Mouse (Mus musculus) testis, adult 2 months (tissue): Measurements from ENCODE around the gene Cryl1. TPM values are rescaled to one million over a fixed set of nuclear protein-coding genes. Genes with fewer than 3 reads are reported as not detected.

Source experiments
- H3K27ac ChIP-seq: fragments of 200-500 bp; 2 replicates; pipeline ENCODE4 v1.5.1; 2012; ENCODE audit warnings: low read depth, low read length; ENCODE audit not compliant: control insufficient read depth, insufficient read depth
- H3K27me3 ChIP-seq: fragments of 200-500 bp; 2 replicates; pipeline ENCODE4 v1.6.1; 2012; ENCODE audit warnings: mild to moderate bottlenecking, low read length, moderate library complexity; ENCODE audit not compliant: control insufficient read depth, insufficient read depth
- H3K36me3 ChIP-seq: fragments of 200-500 bp; 2 replicates; pipeline ENCODE4 v1.6.1; 2012; ENCODE audit warnings: mild to moderate bottlenecking, low read length; ENCODE audit not compliant: control insufficient read depth, insufficient read depth
- H3K4me1 ChIP-seq: fragments of 200-500 bp; 2 replicates; pipeline ENCODE4 v1.6.1; 2012; ENCODE audit warnings: low read length; ENCODE audit not compliant: control insufficient read depth, insufficient read depth
- H3K4me3 ChIP-seq: fragments of 200-500 bp; 2 replicates; pipeline ENCODE4 v1.5.1; 2012; ENCODE audit warnings: low read depth, mild to moderate bottlenecking, low read length, moderate library complexity, mixed read lengths; ENCODE audit not compliant: control insufficient read depth
- CTCF ChIP-seq: fragments of 200-500 bp; IDR thresholded peaks from 2 replicates; pipeline ENCODE4 v1.5.1; 2012; ENCODE audit warnings: low read depth, mild to moderate bottlenecking, inconsistent platforms, low read length, moderate library complexity; ENCODE audit not compliant: control insufficient read depth, insufficient read depth, insufficient replicate concordance
- POLR2A ChIP-seq: fragments of 200-500 bp; IDR thresholded peaks from 2 replicates; pipeline ENCODE4 v1.6.1; 2012; ENCODE audit warnings: low read depth, mild to moderate bottlenecking, inconsistent platforms, low read length, moderate library complexity; ENCODE audit not compliant: control insufficient read depth
- polyA plus RNA-seq: library from polyadenylated mRNA; depleted of rRNA; stranded (reverse); fragments of >200 nt; gene quantifications from 2 replicates; pipeline ENCODE4 v1.2.3, GENCODE M21; 2012

Gene Cryl1
- polyA plus RNA-seq, 1 experiment, result 5.3 TPM

DNA sequence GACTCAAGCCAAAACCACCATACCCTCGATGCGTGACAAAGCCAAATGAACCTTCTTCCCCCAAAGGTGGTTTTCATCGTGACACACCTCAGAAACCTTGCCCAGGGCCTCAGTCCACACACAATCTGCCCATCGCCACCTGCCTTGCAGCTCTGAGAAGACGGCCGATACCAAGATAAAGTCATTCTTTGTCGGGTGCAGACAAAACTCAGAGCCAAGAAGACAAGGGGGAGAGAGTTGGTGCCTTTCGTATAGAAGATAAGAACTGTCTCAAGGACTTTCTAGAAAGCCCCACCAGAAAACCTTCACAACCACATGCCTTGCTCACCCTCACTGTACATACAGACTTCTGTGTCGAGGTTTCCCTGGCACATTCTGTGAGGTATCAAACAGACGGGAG is 48.4 kb downstream of the Cryl1 start:
- Histone ChIP-seq H3K27ac (no peak overlapping the region), H3K4me3 (no peak overlapping the region), H3K27me3 (no peaks in the 10 kb centered on the region), H3K4me1 (no peaks in the 10 kb centered on the region), H3K36me3 (no peaks in the 10 kb centered on the region)
- TF ChIP-seq CTCF, result no peak
- no peak for TF ChIP-seq POLR2A

DNA sequence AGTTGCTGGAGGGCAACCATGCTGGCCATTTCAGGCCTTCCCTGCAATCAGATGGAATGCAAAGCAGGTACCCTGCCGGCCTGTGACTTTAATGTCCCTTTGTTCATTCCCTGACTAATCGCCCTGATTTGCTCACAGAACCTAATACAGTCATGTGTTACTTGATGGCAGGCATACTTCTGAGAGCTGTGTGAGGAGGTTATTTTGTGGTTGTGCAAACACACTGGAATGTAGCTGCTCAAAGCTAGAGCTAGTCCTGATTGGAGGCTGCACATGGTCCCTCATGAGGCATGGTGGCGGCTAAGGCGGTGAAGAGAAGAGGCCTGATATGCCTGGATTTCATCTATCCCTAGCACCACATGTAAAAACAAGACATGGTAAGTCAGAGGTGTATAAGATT is 50.2 kb downstream of the Cryl1 start:
- Histone ChIP-seq H3K4me1 (peaks cover 4% of the 10 kb centered on the region), H3K27ac (no peak overlapping the region), H3K4me3 (no peak overlapping the region), H3K36me3 (no peaks in the 10 kb centered on the region), H3K27me3 (no peaks in the 10 kb centered on the region)
- no peak for TF ChIP-seq POLR2A
- TF ChIP-seq CTCF, result no peak

DNA sequence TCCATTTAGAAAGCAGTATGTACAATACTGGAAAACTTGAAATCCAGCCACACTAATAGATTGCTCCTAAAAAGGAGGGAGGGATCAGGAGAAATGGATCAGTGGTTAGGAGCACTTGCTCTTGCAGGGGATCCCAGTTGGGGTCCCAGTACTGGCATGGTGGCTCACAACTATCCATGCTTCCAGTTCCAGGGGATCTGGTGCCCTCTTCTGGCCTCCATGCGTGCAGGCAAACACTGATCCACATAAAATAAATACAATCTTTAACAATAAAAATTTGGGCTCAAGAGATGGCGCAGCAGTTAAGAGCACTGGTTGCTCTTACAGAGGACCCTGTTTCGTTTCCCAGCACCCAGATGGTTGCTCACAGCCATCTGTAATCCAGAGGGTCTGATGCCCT is 52.2 kb downstream of the Cryl1 start:
- no peak for TF ChIP-seq CTCF
- no peak for TF ChIP-seq POLR2A
- Histone ChIP-seq H3K27ac (no peak overlapping the region), H3K27me3 (no peaks in the 10 kb centered on the region), H3K4me3 (no peak overlapping the region), H3K4me1 (peaks cover 4% of the 10 kb centered on the region), H3K36me3 (no peaks in the 10 kb centered on the region)

DNA sequence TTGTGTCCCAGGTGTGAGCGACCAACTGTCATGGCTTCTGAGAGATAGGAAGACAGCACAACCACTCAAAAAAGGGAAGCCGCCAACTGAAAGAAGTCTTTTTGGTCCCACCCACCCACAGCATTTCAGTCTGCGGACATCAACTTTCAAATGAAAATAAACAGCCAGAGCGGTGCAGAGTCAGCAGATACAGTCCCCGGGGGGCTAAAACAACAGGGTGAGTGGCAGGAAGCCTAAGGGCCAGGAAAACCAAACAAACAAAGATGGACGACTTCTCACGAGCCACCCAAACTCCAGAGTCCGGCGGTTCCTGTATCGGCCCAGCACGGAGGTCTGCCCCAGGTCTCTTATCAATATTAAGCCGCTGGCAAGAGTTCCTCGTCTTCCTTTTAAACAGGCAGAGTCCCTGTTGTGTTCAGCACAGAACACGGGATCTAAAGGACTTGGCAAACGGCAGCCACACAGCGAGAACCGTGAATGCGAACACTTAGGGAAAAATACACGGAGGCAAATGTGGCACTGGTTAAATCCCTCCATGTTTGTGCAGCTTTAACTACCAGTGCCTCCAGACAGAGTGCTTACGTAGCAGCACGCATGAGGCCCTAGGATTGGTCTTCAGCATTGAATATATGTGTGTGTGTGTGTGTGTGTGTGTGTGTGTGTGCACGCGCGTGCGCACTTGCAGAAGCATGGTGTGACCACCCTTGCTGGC is 53.4 kb downstream of the Cryl1 start:
- peak overlapping the region; percentile 50 for H3K27ac ChIP-seq
- peaks cover 4% of the 10 kb centered on the region for H3K4me1 ChIP-seq
- H3K36me3 ChIP-seq, result no peaks in the 10 kb centered on the region
- no peak for TF ChIP-seq POLR2A
- TF ChIP-seq CTCF, result no peak
- H3K27me3 ChIP-seq, result no peaks in the 10 kb centered on the region
- H3K4me3 ChIP-seq, result peak overlapping the region; percentile 10; the same call in 1 of the 2 replicates

DNA sequence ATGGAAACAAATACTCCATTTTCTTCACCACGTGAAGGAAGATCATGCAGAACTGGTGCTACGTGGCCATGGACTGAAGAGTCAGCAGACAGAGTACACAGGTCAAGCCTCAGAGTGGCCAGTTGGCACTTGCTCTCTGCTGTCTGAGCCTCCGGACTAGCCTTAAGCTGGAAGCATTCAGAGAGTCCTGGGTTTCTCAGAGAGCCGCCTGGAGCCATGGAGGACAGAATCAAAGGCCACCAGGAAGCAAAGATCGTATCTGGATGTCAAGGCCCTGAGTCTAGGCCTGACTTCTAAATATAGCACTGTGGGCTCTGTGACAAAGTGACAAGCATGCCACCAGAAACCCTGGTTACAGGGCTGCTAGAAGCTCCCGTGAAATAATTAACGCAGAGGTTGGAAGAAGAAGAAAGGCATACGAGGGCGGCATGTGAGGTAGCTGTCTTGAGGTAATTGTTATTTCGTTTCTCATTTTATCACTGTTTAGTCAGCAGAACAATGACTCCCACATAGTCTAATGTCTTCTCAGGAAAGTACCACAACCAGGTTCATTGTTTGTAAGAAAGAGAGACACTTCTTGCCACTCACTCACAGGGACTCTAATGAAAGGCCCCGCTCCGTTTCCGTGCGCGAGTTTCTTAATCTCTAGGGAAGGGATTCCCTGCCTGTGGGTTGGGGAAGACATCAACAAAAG is 55.1 kb downstream of the Cryl1 start:
- Histone ChIP-seq H3K4me3 (no peak overlapping the region), H3K27ac (no peak overlapping the region), H3K4me1 (peaks cover 4% of the 10 kb centered on the region), H3K27me3 (no peaks in the 10 kb centered on the region), H3K36me3 (no peaks in the 10 kb centered on the region)
- no peak for TF ChIP-seq POLR2A

DNA sequence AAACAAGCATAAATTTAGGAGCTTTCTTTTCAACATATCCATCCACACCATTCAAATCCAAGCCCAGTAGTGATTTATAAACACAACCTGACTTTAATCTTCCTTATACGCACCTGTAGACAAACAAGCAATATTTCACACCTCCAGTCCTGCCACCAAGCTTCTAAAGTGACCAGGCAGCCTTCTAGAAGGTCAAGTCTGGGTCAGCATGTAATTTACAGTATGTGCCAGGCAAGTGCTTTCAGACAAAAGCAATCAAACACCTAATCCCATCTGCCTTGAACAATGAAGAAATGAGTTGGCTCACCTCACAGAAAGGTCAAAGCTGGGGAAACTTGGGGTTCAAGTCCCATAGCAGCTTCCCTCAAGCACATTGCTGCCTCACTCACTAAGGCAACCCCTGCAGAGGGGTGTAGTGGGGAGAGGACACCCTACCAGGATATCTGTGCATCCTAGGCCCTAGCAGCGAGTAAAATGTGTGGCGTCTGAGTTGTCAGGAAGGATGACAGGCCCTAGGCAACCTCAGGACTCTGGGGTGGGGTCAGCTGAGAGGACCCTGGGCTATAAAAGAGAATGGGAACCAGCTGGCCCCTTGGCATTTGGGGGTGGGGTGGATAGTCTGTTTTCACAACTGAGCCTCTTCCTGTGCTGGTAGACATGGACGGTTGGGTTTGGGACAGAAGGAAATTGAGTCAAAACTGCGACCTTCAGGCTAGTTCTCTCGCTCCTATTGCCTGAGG is 55.8 kb downstream of the Cryl1 start:
- TF ChIP-seq POLR2A, result no peak
- TF ChIP-seq CTCF, result no peak
- Histone ChIP-seq H3K36me3 (no peaks in the 10 kb centered on the region), H3K27ac (no peak overlapping the region)

DNA sequence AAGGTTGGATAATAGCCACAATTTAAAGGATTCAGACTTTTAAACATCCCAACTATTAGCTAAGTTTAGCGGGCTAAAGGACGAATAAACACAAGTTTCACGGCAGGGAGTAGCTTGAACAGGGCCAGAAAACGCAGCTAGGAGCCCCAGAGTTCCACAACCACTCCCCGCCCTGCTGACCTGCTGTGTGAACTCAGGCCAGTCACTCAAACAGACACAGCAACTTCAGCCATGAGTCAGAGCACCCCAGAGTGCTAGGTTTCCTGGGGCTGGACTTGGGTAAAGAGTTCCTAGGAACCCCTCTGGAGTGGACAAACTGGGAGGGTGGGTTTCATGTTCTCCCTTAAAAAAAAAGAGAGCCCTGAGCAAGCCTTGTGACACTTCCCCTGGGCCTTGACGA is 59.7 kb downstream of the Cryl1 start:
- no peaks in the 10 kb centered on the region for H3K27me3 ChIP-seq
- H3K36me3 ChIP-seq, result no peaks in the 10 kb centered on the region
- H3K4me3 ChIP-seq, result no peak overlapping the region
- no peak overlapping the region for H3K27ac ChIP-seq
- TF ChIP-seq CTCF, result no peak
- no peak for TF ChIP-seq POLR2A
- no peaks in the 10 kb centered on the region for H3K4me1 ChIP-seq

More for the DNA sequence above, 55.8 kb downstream of the Cryl1 start:
- Histone ChIP-seq H3K4me1 (peaks cover 4% of the 10 kb centered on the region), H3K27me3 (no peaks in the 10 kb centered on the region), H3K4me3 (no peak overlapping the region)

DNA sequence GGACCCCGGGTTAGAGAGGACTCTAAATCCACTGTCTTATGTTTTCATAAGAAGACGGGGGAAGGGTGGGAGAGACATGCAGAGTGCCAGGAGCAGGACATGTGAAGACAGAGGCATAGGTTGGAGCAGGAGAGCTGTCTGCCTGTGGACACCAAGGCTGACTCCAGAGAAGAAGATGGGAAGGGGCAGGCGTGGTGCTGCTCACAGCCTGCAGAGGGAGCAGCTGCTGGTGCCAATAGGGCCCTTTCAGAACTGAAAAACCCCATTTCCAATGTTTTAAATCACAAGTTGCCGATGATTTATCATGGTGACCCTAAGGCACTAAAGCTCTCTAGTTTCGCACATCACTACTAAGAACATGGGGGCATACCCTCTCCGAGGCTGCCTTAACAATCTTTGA is 63.5 kb downstream of the Cryl1 start:
- TF ChIP-seq CTCF (peak; percentile 29; the same call in 1 of the 2 replicates), POLR2A (no peak)
- Histone ChIP-seq H3K27ac (no peak overlapping the region), H3K36me3 (no peaks in the 10 kb centered on the region), H3K4me3 (no peak overlapping the region), H3K4me1 (no peaks in the 10 kb centered on the region), H3K27me3 (no peaks in the 10 kb centered on the region)
